Mouse (Mus musculus) adipocyte (in vitro differentiated cells): ENCODE data around the gene Slx1b.

Source experiments
- DNase-seq: peaks from one replicate; pipeline ENCODE4 v3.0.0-alpha.2; 2016; ENCODE audit warnings: low spot score

The Slx1b gene

GRCm38 (mm10) chr7:126676631-126677220 is 18.9 kb downstream of the Slx1b start:
- DNase-seq = no peak

- peak; percentile 91 for DNase-seq
Measured at GRCm38 (mm10) chr7:126676207-126676606, 19.4 kb downstream of the Slx1b start, which contains the start of gene Sult1a1. Gene Sult1a1 (minus strand): TSS chr7:126676432.

- DNase-seq = no peak
Measured at GRCm38 (mm10) chr7:126675104-126675503, 20.5 kb downstream of the Slx1b start.

GRCm38 (mm10) chr7:126672111-126672510 is 23.5 kb downstream of the Slx1b start:
- DNase-seq = no peak

- DNase-seq = no peak
Measured at GRCm38 (mm10) chr7:126670152-126670551, 25.4 kb downstream of the Slx1b start.

GRCm38 (mm10) chr7:126668452-126668851 is 27.1 kb downstream of the Slx1b start:
- no peak for DNase-seq

- no peak for DNase-seq
Measured at GRCm38 (mm10) chr7:126667495-126668090, 28.0 kb downstream of the Slx1b start.

- no peak for DNase-seq
Measured at GRCm38 (mm10) chr7:126665269-126665668, 30.3 kb downstream of the Slx1b start.

GRCm38 (mm10) chr7:126663646-126664045 is 31.9 kb downstream of the Slx1b start:
- no peak for DNase-seq

- no peak for DNase-seq
Measured at GRCm38 (mm10) chr7:126659771-126660170, 35.8 kb downstream of the Slx1b start.

GRCm38 (mm10) chr7:126657522-126657921 is 38.1 kb downstream of the Slx1b start:
- no peak for DNase-seq

- DNase-seq = no peak
Measured at GRCm38 (mm10) chr7:126655695-126656094, 39.9 kb downstream of the Slx1b start.

GRCm38 (mm10) chr7:126653991-126654390 is 41.6 kb downstream of the Slx1b start:
- no peak for DNase-seq

- no peak for DNase-seq
Measured at GRCm38 (mm10) chr7:126650852-126651251, 44.7 kb downstream of the Slx1b start.

GRCm38 (mm10) chr7:126649231-126650051 is 46.1 kb downstream of the Slx1b start, which contains the start of gene Sgf29:
Gene Sgf29 (plus strand): TSS chr7:126649309.
- DNase-seq = peak; percentile 86

- no peak for DNase-seq
Measured at GRCm38 (mm10) chr7:126648486-126648885, 47.1 kb downstream of the Slx1b start.

GRCm38 (mm10) chr7:126645708-126646107 is 49.9 kb downstream of the Slx1b start:
- no peak for DNase-seq

GRCm38 (mm10) chr7:126644914-126645313 is 50.7 kb downstream of the Slx1b start:
- DNase-seq = no peak

GRCm38 (mm10) chr7:126644345-126644744 is 51.2 kb downstream of the Slx1b start:
- no peak for DNase-seq

- peak; percentile 61 for DNase-seq
Measured at GRCm38 (mm10) chr7:126643244-126643617, 52.4 kb downstream of the Slx1b start.

- no peak for DNase-seq
Measured at GRCm38 (mm10) chr7:126642545-126643243, 52.9 kb downstream of the Slx1b start.
